Mouse (Mus musculus): ENCODE results near the gene Lactbl1.

DNA sequence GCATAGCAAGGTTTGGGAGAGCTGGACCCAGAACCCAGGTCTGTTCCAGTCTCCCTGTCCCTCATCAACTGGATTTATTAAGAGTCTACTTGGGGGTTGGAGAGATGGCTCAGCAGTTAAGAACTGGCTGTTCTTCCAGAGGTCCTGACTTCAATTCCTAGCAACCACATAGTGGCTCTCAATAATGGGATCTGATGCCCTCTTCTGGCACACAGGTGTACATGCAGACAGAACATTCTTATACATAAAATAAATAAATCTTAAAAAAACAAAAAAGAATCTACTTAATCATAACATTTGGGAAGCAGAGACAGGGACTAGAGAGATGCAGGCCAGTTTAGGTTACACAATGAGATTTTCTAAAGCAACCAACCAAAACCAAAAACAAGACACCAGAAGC lies 13.6 kb downstream of the Lactbl1 start:
- TF ChIP-seq POLR2A (IDR thresholded peaks at IDR 0.05; ENCODE audit: insufficient read length, low read depth) (no peak), POLR2AphosphoS2 (IDR thresholded peaks at IDR 0.05; ENCODE audit: insufficient read length, low read depth) (no peak), TCF12 (IDR thresholded peaks at IDR 0.05; ENCODE audit: insufficient read depth, poor library complexity, severe bottlenecking) (no peak), E2F4 (IDR thresholded peaks at IDR 0.05; ENCODE audit: insufficient read depth) (no peak), MYOD1 (IDR thresholded peaks at IDR 0.05; ENCODE audit: control insufficient read depth in 1 of 3, insufficient read length in 2 of 3, low read depth in 2 of 3) (no peak), SRF (IDR thresholded peaks at IDR 0.05; ENCODE audit: control insufficient read depth, insufficient read length, low read depth) (no peak), USF1 (IDR thresholded peaks at IDR 0.05; ENCODE audit: low read depth) (no peak), MAX (IDR thresholded peaks at IDR 0.05; ENCODE audit: low read depth) (no peak), MYOG (IDR thresholded peaks at IDR 0.05; ENCODE audit: control insufficient read depth in 1 of 3, insufficient read depth in 1 of 3, insufficient read length in 2 of 3, low read depth in 2 of 3) (no peak), REST (IDR thresholded peaks at IDR 0.05; ENCODE audit: insufficient read depth, insufficient read length) (no peak), CEBPB (IDR thresholded peaks at IDR 0.05; ENCODE audit: insufficient read depth, poor library complexity, severe bottlenecking) (no peak), TCF3 (IDR thresholded peaks at IDR 0.05; ENCODE audit: insufficient read length, low read depth) (no peak)
